Comparison of ENCODE assay signal across 18 mouse cellular contexts in the genomic region with DNA sequence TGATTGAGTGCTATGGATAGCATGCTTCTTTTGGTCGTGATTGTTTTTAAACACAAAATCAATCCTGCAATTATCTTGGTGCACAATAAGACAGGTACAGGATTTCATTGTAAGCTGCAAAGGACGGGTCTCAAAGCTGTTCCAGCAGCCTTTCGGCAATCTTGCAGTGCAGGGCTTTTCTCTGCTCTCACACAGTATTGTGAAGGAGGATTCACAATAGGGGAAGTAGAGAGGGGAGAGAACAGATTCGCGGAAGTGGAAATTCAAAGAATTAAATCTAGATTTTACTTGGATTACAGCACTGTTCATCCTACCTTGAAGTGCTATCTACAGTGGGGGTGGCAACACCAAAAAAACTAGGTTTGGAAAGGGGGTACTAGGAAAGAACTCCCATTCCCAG. TPM values are rescaled to one million over a fixed set of nuclear protein-coding genes. Genes with fewer than 3 reads are reported as not detected.
"Had no signal": no experiment of that assay in that cellular context is flagged by ENCODE, and none has a peak within 500 bp of the region (broad histone marks: within the 10 kb centered on the region; RNA-seq: fewer than 3 reads in every experiment).

No protein-coding gene starts in this region.

- H3K27ac ChIP-seq: limb, embryonic 12.5 days; limb, embryonic 15.5 days; liver, embryonic 15.5 days; macrophage had no signal

- H3K36me3 ChIP-seq: limb, embryonic 12.5 days; limb, embryonic 15.5 days; liver, embryonic 15.5 days had no signal

- H3K4me1 ChIP-seq: limb, embryonic 12.5 days; limb, embryonic 15.5 days had no signal

- H3K9ac ChIP-seq: limb, embryonic 12.5 days; limb, embryonic 15.5 days; liver, embryonic 15.5 days had no signal

- H3K9me3 ChIP-seq: limb, embryonic 12.5 days; limb, embryonic 15.5 days; liver, embryonic 15.5 days had no signal

- H3K4me3 ChIP-seq: limb, embryonic 12.5 days; limb, embryonic 15.5 days; liver, embryonic 15.5 days had no signal

- H3K4me2 ChIP-seq: limb, embryonic 12.5 days; limb, embryonic 15.5 days; liver, embryonic 11.5 days; liver, embryonic 15.5 days; midbrain, embryonic 11.5 days had no signal

- DNase-seq: kidney, adult 18-20 months; kidney, adult 9 months; kidney, postnatal 14 days; kidney, postnatal 4 days; left cerebral cortex, postnatal 4 days; midbrain, embryonic 14.5 days; thymus, adult 2 months; thymus, postnatal 14 days; thymus, postnatal 4 days had no signal

- ATAC-seq: inflammation-experienced regulatory T-cells, adult 6 months had no signal

- H3K27me3 ChIP-seq: limb, embryonic 12.5 days; limb, embryonic 15.5 days; liver, embryonic 15.5 days had no signal

RNA-seq across cellular contexts. Expression of a gene that starts 0.7 kb away (rescaled TPM):
- polyA plus RNA-seq: macrophage; small intestine, adult 2 months; spleen, adult 2 months; thymus, adult 2 months had no signal
